Mouse (Mus musculus): ENCODE results near the gene Hsph1. TPM values are rescaled to one million over a fixed set of nuclear protein-coding genes. Genes with fewer than 3 reads are reported as not detected.

The Hsph1 gene
- polyA plus RNA-seq, 1 experiment, result 163 TPM

DNA sequence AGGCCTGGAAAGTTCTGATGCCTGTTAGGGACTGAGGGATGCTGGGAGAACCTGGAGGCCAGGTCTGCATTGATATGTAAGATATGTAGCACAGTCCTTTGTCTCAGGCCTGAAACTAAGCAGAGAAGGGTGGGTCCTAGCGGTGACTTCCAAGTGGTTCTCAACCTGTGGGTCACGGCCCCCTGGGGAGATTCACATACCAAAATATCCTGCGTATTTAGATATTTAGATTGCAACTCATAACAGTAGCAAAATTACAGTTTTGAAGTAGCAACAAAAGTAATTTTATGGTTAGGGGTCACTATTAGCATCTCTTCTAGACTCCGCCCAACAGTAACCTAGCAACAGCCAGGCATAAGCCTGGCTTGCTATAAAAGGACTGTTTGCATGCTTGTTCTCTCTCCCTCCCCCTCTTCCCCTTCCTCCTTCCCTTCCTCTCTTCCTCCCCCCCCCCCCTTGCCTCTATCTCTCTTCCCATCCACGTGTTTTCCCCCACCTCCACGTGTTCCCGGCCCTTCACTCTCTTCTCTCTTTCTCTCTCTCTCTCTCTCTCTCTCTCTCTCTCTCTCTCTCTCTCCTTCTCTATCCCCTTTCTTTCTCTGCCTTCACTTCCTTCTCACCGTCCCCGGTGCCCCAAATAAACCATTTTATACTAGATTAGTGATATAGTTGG lies 22.7 kb upstream of the Hsph1 start:
- H3K4me3 ChIP-seq (ENCODE audit: low read depth, low read length), result no peak overlapping the region
- H3K27me3 ChIP-seq (ENCODE audit: control insufficient read depth, insufficient read depth, low read length, poor library complexity, severe bottlenecking), result no peaks in the 10 kb centered on the region
- peaks cover 3% of the 10 kb centered on the region for H3K4me1 ChIP-seq (ENCODE audit: control insufficient read depth, insufficient read depth, low read length)
- peak overlapping the region; percentile 29; the same call in 1 of the 2 replicates for H3K9ac ChIP-seq (ENCODE audit: low read depth, poor library complexity, severe bottlenecking)
- TF ChIP-seq POLR2A (IDR thresholded peaks at IDR 0.05; ENCODE audit: insufficient read depth, low read length), result no peak
- no peak for TF ChIP-seq EP300 (IDR thresholded peaks at IDR 0.05; ENCODE audit: insufficient read depth, low read depth, low read length)
- no peak for TF ChIP-seq CTCF (IDR thresholded peaks at IDR 0.05; ENCODE audit: low read depth, low read length)
- H3K9me3 ChIP-seq (replicated peaks; ENCODE audit: control insufficient read depth, insufficient read depth, low read length, poor library complexity, severe bottlenecking), result peaks cover 6% of the 10 kb centered on the region
- H3K36me3 ChIP-seq (ENCODE audit: control insufficient read depth, insufficient read depth, low read length, poor library complexity, severe bottlenecking), result no peaks in the 10 kb centered on the region
- no peak overlapping the region; the same call in 1 of the 2 replicates for H3K27ac ChIP-seq (ENCODE audit: insufficient read depth, low read length)

DNA sequence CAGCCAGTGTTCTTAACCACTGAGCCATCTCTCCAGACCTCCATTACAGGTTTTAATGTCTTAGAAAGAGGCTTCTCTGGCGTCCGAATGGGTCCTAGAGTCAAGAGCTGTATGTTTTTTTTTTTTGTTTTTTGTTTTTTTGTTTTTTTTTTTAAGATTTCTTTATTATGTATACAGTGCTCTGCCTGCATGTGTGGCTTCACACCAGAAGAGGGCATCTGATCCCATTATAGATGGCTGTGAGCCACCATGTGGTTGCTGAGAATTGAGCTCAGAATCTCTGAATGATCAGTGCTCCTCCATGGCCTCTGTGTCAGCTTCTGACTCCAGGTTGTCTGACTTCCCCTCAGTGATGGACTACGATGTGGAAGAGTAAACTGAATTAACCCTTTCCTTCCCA lies 21.8 kb upstream of the Hsph1 start:
- Histone ChIP-seq H3K27me3 (ENCODE audit: control insufficient read depth, insufficient read depth, low read length, poor library complexity, severe bottlenecking) (no peaks in the 10 kb centered on the region), H3K4me1 (ENCODE audit: control insufficient read depth, insufficient read depth, low read length) (peaks cover 5% of the 10 kb centered on the region), H3K9me3 (replicated peaks; ENCODE audit: control insufficient read depth, insufficient read depth, low read length, poor library complexity, severe bottlenecking) (peaks cover 6% of the 10 kb centered on the region), H3K27ac (ENCODE audit: insufficient read depth, low read length) (peak overlapping the region; percentile 51; the same call in 1 of the 2 replicates), H3K9ac (ENCODE audit: low read depth, poor library complexity, severe bottlenecking) (no peak overlapping the region), H3K36me3 (ENCODE audit: control insufficient read depth, insufficient read depth, low read length, poor library complexity, severe bottlenecking) (no peaks in the 10 kb centered on the region), H3K4me3 (ENCODE audit: low read depth, low read length) (no peak overlapping the region)
- TF ChIP-seq EP300 (IDR thresholded peaks at IDR 0.05; ENCODE audit: insufficient read depth, low read depth, low read length), result no peak
- TF ChIP-seq POLR2A (IDR thresholded peaks at IDR 0.05; ENCODE audit: insufficient read depth, low read length), result no peak
- TF ChIP-seq CTCF (IDR thresholded peaks at IDR 0.05; ENCODE audit: low read depth, low read length), result no peak

DNA sequence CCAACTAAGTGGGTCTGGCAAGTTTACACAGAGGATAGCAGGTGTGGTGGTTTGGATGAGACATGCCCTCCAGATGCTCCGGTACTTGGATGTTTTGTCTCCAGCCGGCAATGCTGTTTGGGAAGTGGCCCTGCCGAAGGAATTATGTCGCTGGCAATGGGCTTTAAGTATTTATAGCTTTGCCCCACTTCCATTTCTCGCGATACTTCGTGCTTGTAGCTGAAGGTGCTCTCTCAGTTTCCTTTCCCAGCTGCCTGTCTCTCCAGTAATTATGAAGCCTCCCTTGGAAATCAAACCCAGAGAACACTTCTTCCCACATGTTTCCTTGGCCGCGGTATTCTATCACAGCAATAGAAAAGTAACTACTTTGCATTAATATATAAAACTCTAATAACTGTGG lies 19.5 kb upstream of the Hsph1 start:
- Histone ChIP-seq H3K27me3 (ENCODE audit: control insufficient read depth, insufficient read depth, low read length, poor library complexity, severe bottlenecking) (no peaks in the 10 kb centered on the region), H3K27ac (ENCODE audit: insufficient read depth, low read length) (peak overlapping the region; percentile 48; the same call in 1 of the 2 replicates), H3K4me1 (ENCODE audit: control insufficient read depth, insufficient read depth, low read length) (peaks cover 5% of the 10 kb centered on the region), H3K4me3 (ENCODE audit: low read depth, low read length) (no peak overlapping the region), H3K9ac (ENCODE audit: low read depth, poor library complexity, severe bottlenecking) (peak overlapping the region; percentile 56), H3K36me3 (ENCODE audit: control insufficient read depth, insufficient read depth, low read length, poor library complexity, severe bottlenecking) (no peaks in the 10 kb centered on the region), H3K9me3 (replicated peaks; ENCODE audit: control insufficient read depth, insufficient read depth, low read length, poor library complexity, severe bottlenecking) (peaks cover 8% of the 10 kb centered on the region)
- TF ChIP-seq CTCF (IDR thresholded peaks at IDR 0.05; ENCODE audit: low read depth, low read length), result no peak
- no peak for TF ChIP-seq EP300 (IDR thresholded peaks at IDR 0.05; ENCODE audit: insufficient read depth, low read depth, low read length)
- TF ChIP-seq POLR2A (IDR thresholded peaks at IDR 0.05; ENCODE audit: insufficient read depth, low read length), result no peak

DNA sequence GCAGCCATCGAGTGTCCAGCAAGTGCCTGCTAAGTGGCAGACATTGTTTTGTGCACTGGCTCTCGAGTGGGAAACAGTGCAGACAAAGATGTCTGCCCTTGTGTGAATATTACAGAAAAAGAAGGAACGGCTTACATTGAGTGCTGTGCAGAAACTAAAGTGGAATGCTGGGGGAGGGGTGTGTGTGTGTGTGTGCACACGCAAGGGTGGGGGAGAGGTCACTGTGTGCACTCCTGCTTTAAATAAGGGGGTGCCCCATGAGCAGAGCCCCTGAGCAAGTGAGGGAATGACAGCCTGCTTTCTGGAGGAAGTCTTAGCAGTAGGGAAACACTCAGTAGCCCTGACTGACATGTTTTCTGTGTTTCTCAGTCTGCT lies 14.0 kb upstream of the Hsph1 start:
- Histone ChIP-seq H3K9ac (ENCODE audit: low read depth, poor library complexity, severe bottlenecking) (peak overlapping the region; percentile 6; the same call in 1 of the 2 replicates), H3K27ac (ENCODE audit: insufficient read depth, low read length) (no peak overlapping the region), H3K27me3 (ENCODE audit: control insufficient read depth, insufficient read depth, low read length, poor library complexity, severe bottlenecking) (no peaks in the 10 kb centered on the region), H3K4me3 (ENCODE audit: low read depth, low read length) (no peak overlapping the region), H3K9me3 (replicated peaks; ENCODE audit: control insufficient read depth, insufficient read depth, low read length, poor library complexity, severe bottlenecking) (peaks cover 8% of the 10 kb centered on the region), H3K4me1 (ENCODE audit: control insufficient read depth, insufficient read depth, low read length) (peaks cover 7% of the 10 kb centered on the region), H3K36me3 (ENCODE audit: control insufficient read depth, insufficient read depth, low read length, poor library complexity, severe bottlenecking) (no peaks in the 10 kb centered on the region)
- no peak for TF ChIP-seq CTCF (IDR thresholded peaks at IDR 0.05; ENCODE audit: low read depth, low read length)
- TF ChIP-seq POLR2A (IDR thresholded peaks at IDR 0.05; ENCODE audit: insufficient read depth, low read length), result no peak
- no peak for TF ChIP-seq EP300 (IDR thresholded peaks at IDR 0.05; ENCODE audit: insufficient read depth, low read depth, low read length)

DNA sequence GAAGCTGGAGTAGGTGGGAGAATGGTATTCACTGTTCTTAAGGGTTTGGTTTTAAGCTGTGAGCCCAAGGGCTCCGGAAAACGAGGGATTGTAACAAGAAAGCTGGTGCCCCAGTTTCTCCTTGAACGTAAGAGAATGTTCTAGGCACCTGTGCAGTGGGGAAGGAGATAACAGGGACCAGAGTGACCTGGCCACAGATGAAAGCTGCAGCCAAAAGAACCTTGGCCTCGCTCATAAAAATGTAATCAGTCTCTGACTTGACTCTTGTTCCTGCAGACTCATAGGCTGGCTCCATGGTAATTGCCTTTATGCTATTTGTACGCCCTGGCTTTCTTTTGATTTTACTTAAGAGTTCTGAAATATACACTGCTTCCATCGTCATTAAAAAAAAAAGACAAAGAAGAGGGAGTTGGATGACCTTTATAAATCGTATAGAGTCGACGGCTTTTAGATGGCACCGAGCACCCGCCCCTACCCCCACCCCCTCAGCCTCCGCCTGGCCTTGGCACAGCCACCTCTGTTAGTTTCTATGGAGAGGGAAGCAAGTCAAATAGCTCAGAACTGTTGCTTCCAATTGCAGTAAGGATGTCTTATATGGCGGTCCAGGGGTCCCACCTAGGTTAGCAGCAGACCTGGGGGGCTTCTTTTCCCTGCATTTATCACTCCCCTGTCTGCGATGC lies 13.5 kb upstream of the Hsph1 start:
- peaks cover 7% of the 10 kb centered on the region for H3K4me1 ChIP-seq (ENCODE audit: control insufficient read depth, insufficient read depth, low read length)
- H3K36me3 ChIP-seq (ENCODE audit: control insufficient read depth, insufficient read depth, low read length, poor library complexity, severe bottlenecking), result no peaks in the 10 kb centered on the region
- TF ChIP-seq EP300 (IDR thresholded peaks at IDR 0.05; ENCODE audit: insufficient read depth, low read depth, low read length), result no peak
- TF ChIP-seq CTCF (IDR thresholded peaks at IDR 0.05; ENCODE audit: low read depth, low read length), result no peak
- no peak for TF ChIP-seq POLR2A (IDR thresholded peaks at IDR 0.05; ENCODE audit: insufficient read depth, low read length)
- peak overlapping the region; percentile 6 for H3K9ac ChIP-seq (ENCODE audit: low read depth, poor library complexity, severe bottlenecking)
- peaks cover 8% of the 10 kb centered on the region for H3K9me3 ChIP-seq (replicated peaks; ENCODE audit: control insufficient read depth, insufficient read depth, low read length, poor library complexity, severe bottlenecking)
- no peaks in the 10 kb centered on the region for H3K27me3 ChIP-seq (ENCODE audit: control insufficient read depth, insufficient read depth, low read length, poor library complexity, severe bottlenecking)
- peak overlapping the region; percentile 77 for H3K27ac ChIP-seq (ENCODE audit: insufficient read depth, low read length)
- peak overlapping the region; percentile 22; the same call in 1 of the 2 replicates for H3K4me3 ChIP-seq (ENCODE audit: low read depth, low read length)

All from ES-Bruce4 (cell line).